Mouse (Mus musculus) G1E (cell line): Measurements from ENCODE around the gene Olfr552.

ENCODE experiments used
- CTCF ChIP-seq: IDR thresholded peaks from 2 replicates; pipeline ENCODE4 v1.5.1; 2012; ENCODE audit warnings: low read depth, low read length, inconsistent platforms, mixed read lengths
- GATA2 ChIP-seq: IDR thresholded peaks from 2 replicates; pipeline ENCODE4 v1.6.1; 2012; ENCODE audit warnings: low read depth, low read length, inconsistent platforms, borderline replicate concordance
- TAL1 ChIP-seq: conservative IDR thresholded peaks from 2 replicates; pipeline ENCODE4 v1.6.1; 2012; ENCODE audit warnings: low read depth, low read length, inconsistent platforms, mixed read lengths

GRCm38 (mm10) chr7:102571142-102571541 is 26.4 kb upstream of the Olfr552 start, which contains the start of gene Olfr550:
- no peak for TF ChIP-seq CTCF
- TF ChIP-seq TAL1: no peak
- no peak for TF ChIP-seq GATA2
